Mouse (Mus musculus) testis, adult 2 months (tissue): Measurements from ENCODE around the gene Diras2.

Experiments
- CTCF ChIP-seq: fragments of 200-500 bp; IDR thresholded peaks from 2 replicates; pipeline ENCODE4 v1.5.1; 2012; ENCODE audit warnings: low read depth, mild to moderate bottlenecking, inconsistent platforms, low read length, moderate library complexity; ENCODE audit not compliant: control insufficient read depth, insufficient read depth, insufficient replicate concordance
- POLR2A ChIP-seq: fragments of 200-500 bp; IDR thresholded peaks from 2 replicates; pipeline ENCODE4 v1.6.1; 2012; ENCODE audit warnings: low read depth, mild to moderate bottlenecking, inconsistent platforms, low read length, moderate library complexity; ENCODE audit not compliant: control insufficient read depth

GRCm38 (mm10) chr13:52479146-52479545 lies 51.9 kb downstream of the Diras2 start:
- no peak for TF ChIP-seq CTCF
- TF ChIP-seq POLR2A, result no peak
